Mouse (Mus musculus) hindbrain, postnatal 0 days (tissue): ENCODE data around the gene Cdca4. TPM values are rescaled to one million over a fixed set of nuclear protein-coding genes. Genes with fewer than 3 reads are reported as not detected.
"Not testable (repeated sequence)": the region's sequence is repeated elsewhere in the genome, so short reads cannot be mapped to it uniquely, and the experiment has no call there.

Source experiments
- ATAC-seq: fragments of 200-750 bp; cut with Nextera tagmentation; 2 replicates; pipeline ENCODE4 v1.8.0; 2017; ENCODE audit warnings: mild to moderate bottlenecking, moderate TSS enrichment, moderate library complexity
- DNase-seq: peaks from one replicate; pipeline ENCODE4 v3.0.0-alpha.2; 2015; ENCODE audit warnings: low spot score
- H3K27ac ChIP-seq: fragments of 300-500 bp; sonication (generic); 2 replicates; pipeline ENCODE4 v1.5.1; 2014; ENCODE audit warnings: mild to moderate bottlenecking
- H3K27me3 ChIP-seq: fragments of 300-500 bp; sonication (generic); 2 replicates; pipeline ENCODE4 v1.6.1; 2014; ENCODE audit warnings: low read length, mixed read lengths; ENCODE audit not compliant: insufficient read depth
- H3K36me3 ChIP-seq: fragments of 300-500 bp; sonication (generic); 2 replicates; pipeline ENCODE4 v1.6.1; 2014; ENCODE audit warnings: low read length, mixed read lengths; ENCODE audit not compliant: insufficient read depth
- H3K4me1 ChIP-seq: fragments of 300-500 bp; sonication (generic); 2 replicates; pipeline ENCODE4 v1.6.1; 2014; ENCODE audit warnings: antibody characterized with exemption, low read length, mixed read lengths; ENCODE audit not compliant: insufficient read depth
- H3K4me2 ChIP-seq: fragments of 300-500 bp; sonication (generic); 2 replicates; pipeline ENCODE4 v1.6.1; 2014; ENCODE audit warnings: low read depth, mild to moderate bottlenecking, low read length, moderate library complexity, mixed read lengths
- H3K4me3 ChIP-seq: fragments of 300-500 bp; sonication (generic); 2 replicates; pipeline ENCODE4 v1.5.1; 2014; ENCODE audit warnings: low read length
- H3K9ac ChIP-seq: fragments of 300-500 bp; sonication (generic); replicated peaks from 2 replicates; pipeline ENCODE4 v1.6.1; 2014; ENCODE audit warnings: mild to moderate bottlenecking, low read length, moderate library complexity, mixed read lengths
- H3K9me3 ChIP-seq: fragments of 300-500 bp; sonication (generic); 2 replicates; pipeline ENCODE4 v1.6.1; 2016; ENCODE audit warnings: low read length, mixed read lengths
- CTCF ChIP-seq: IDR thresholded peaks from 2 replicates; pipeline ENCODE4 v1.5.1; 2016; ENCODE audit warnings: antibody characterized with exemption, control low read depth, low read depth
- WGBS: fragments of 180-500 bp; shearing (Covaris S2); extraction: QIAGEN DNeasy Blood & Tissue Kit; methylation state at CpG from one replicate; pipeline ENCODE4 v1.1.7; 2014; 5-methylcytosine and 5-hydroxymethylcytosine counted together
- polyA plus RNA-seq: library from polyadenylated mRNA; unstranded; fragments of >200 nt; fragmentation: Nextera tagmentation; extraction: Ambion mirVana; gene quantifications from 2 replicates; pipeline ENCODE4 v1.2.1, GENCODE M21; 2015
- total RNA-seq: library from RNA; depleted of rRNA; stranded (reverse); fragments of >200 nt; gene quantifications from 2 replicates; pipeline ENCODE4 v1.2.3, GENCODE M21; 2014

Cdca4 gene
- total and polyA plus RNA-seq, 2 experiments from 2014 or later: 25.2 to 27.9 TPM

GRCm38 (mm10) chr12:112819057-112819662 lies 10.1 kb downstream of the Cdca4 start:
- H3K9ac ChIP-seq: no peak overlapping the region
- ATAC-seq: no peak
- H3K9me3 ChIP-seq: no peaks in the 10 kb centered on the region
- no peak for DNase-seq
- TF ChIP-seq CTCF: no peak
- H3K4me3 ChIP-seq: no peak overlapping the region
- H3K27ac ChIP-seq: no peak overlapping the region
- no peak overlapping the region for H3K4me2 ChIP-seq
- H3K36me3 ChIP-seq: peaks cover 38% of the 10 kb centered on the region
- no peaks in the 10 kb centered on the region for H3K4me1 ChIP-seq
- H3K27me3 ChIP-seq: no peaks in the 10 kb centered on the region
- WGBS: 90% methylated on average over 8 of the region's 8 CpGs

DNA sequence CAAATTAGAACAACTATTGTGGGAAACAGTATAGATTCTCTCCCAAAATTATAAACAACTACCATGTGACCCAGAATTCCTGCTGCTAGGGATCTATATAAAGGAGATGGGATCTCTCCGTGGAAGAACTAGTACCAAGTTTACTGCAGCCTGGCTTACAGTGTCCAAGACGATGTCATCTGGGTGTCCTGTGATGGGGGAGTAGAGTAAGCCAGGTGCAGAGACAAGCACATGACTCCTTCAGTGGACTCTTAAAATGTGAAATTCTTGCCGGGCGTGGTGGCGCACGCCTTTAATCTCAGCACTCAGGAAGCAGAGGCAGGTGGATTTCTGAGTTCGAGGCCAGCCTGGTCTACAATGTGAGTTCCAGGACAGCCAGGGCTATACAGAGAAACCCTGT lies 12.4 kb downstream of the Cdca4 start:
- 82% methylated on average over 7 of the region's 7 CpGs for WGBS
- H3K4me2 ChIP-seq, DNase-seq, H3K9me3 ChIP-seq, ATAC-seq, H3K4me3 ChIP-seq, H3K9ac ChIP-seq, H3K4me1 ChIP-seq, H3K27ac ChIP-seq, H3K27me3 ChIP-seq: not testable (repeated sequence)
- peaks cover 40% of the 10 kb centered on the region for H3K36me3 ChIP-seq

- peak; percentile 75 for DNase-seq
- Histone ChIP-seq H3K4me3 (no peak overlapping the region), H3K4me2 (no peak overlapping the region), H3K36me3 (peaks cover 34% of the 10 kb centered on the region), H3K27ac (no peak overlapping the region), H3K9me3 (no peaks in the 10 kb centered on the region), H3K27me3 (no peaks in the 10 kb centered on the region), H3K4me1 (no peaks in the 10 kb centered on the region), H3K9ac (no peak overlapping the region)
- WGBS: 43% methylated on average over 4 of the region's 4 CpGs
- peak; percentile 93 for TF ChIP-seq CTCF
- 0 out of 2 replicates have a peak, but pooled peaks have one; percentile 27 for ATAC-seq
These were observed 12.9 kb downstream of the Cdca4 start for GRCm38 (mm10) chr12:112816294-112816693.

DNA sequence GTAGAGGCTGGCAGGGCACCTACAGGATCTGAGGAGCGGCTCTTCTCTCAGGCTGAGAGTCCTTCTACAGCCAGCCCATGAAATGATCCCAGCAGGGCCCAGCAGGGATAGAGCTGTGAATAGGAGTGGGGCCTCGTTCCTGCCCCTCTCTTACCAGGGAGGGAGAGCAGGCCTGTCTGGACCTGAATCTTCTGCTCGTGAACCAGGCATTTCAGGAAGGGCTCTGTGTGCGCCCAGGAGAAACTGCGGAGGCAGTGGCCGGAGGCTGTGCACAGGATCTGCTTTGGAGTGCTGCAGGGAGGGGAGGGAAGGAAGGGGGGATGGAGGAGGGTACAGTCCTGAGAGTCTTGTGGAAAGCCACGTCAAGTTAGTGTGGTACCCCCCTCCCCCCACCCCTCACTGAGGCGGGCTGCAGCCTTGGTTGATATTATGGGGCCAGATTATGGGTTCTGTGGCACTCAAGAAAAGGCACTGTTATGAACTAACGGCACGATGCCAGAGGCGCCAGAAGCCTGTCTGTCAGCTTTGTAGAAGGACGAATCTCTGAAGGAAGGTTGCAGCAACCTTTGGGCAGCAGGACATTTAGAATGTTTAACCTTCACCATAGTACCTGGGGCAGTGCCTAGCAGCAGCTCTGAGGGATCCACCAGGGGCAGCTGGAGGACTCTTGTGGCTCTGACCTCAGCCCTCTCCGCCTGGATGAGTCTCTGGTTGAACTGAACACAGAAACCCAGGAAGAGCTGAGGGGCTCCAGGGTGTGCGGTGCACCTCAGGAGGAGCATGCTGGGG lies 14.3 kb downstream of the Cdca4 start:
- DNase-seq (no peak), ATAC-seq (no peak)
- TF ChIP-seq CTCF: no peak
- Histone ChIP-seq H3K4me1 (0 out of 2 replicates have a peak, but pooled peaks cover 5% of the 10 kb centered on the region), H3K9me3 (no peaks in the 10 kb centered on the region), H3K9ac (no peak overlapping the region), H3K27me3 (no peaks in the 10 kb centered on the region), H3K4me2 (no peak overlapping the region), H3K4me3 (no peak overlapping the region), H3K36me3 (peaks cover 23% of the 10 kb centered on the region), H3K27ac (no peak overlapping the region)
- 76% methylated on average over 14 of the region's 14 CpGs for WGBS

DNA sequence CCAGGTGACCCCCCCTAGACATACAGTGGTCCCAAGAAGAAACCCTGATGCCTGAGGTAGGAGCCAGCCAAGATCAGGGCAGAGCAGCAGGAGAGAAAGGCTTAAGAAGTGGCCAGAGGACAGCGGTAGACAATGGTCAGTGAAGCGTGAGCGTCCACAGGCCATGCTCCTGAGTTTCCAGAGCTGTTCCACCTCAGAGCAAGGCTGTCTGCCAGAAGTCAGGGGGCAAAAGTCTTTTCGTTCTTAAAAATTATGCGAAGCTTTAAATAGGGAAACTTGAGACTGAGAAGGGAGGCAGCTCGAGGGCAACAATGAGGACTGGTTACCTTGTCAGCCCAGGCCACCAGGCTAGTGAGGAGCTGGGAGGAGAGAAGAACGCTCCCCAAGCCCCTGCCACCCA lies 15.9 kb downstream of the Cdca4 start:
- 87% methylated on average over 7 of the region's 7 CpGs for WGBS
- no peaks in the 10 kb centered on the region for H3K9me3 ChIP-seq
- TF ChIP-seq CTCF: no peak
- H3K9ac ChIP-seq: no peak overlapping the region
- no peak overlapping the region for H3K4me2 ChIP-seq
- no peak overlapping the region for H3K4me3 ChIP-seq
- peaks cover 19% of the 10 kb centered on the region; the same call in 1 of the 2 replicates for H3K36me3 ChIP-seq
- H3K4me1 ChIP-seq: 0 out of 2 replicates have a peak, but pooled peaks cover 10% of the 10 kb centered on the region
- H3K27ac ChIP-seq: no peak overlapping the region
- no peak for ATAC-seq
- DNase-seq: no peak
- H3K27me3 ChIP-seq: no peaks in the 10 kb centered on the region

GRCm38 (mm10) chr12:112810092-112810885 lies 18.9 kb downstream of the Cdca4 start:
- 0 out of 2 replicates have a peak, but pooled peaks cover 10% of the 10 kb centered on the region for H3K4me1 ChIP-seq
- peak overlapping the region; percentile 98 for H3K4me2 ChIP-seq
- WGBS: 61% methylated on average over 19 of the region's 19 CpGs
- DNase-seq: no peak
- H3K9me3 ChIP-seq: no peaks in the 10 kb centered on the region
- H3K27me3 ChIP-seq: no peaks in the 10 kb centered on the region
- peak overlapping the region; percentile 68 for H3K4me3 ChIP-seq
- no peak for TF ChIP-seq CTCF
- no peak overlapping the region; the same call in 1 of the 2 replicates for H3K9ac ChIP-seq
- no peak for ATAC-seq
- H3K27ac ChIP-seq: no peak overlapping the region
- peaks cover 13% of the 10 kb centered on the region; the same call in 1 of the 2 replicates for H3K36me3 ChIP-seq
